Mouse (Mus musculus): Measurements from ENCODE around the gene Adcy6.

Adcy6 gene

GRCm38 (mm10) chr15:98614971-98615370 lies 5.1 kb upstream of the Adcy6 start:
- TF ChIP-seq GATA4 (IDR thresholded peaks at IDR 0.05; ENCODE audit: insufficient replicate concordance, low read length), result no peak

GRCm38 (mm10) chr15:98614551-98614950 lies 4.7 kb upstream of the Adcy6 start:
- no peak for TF ChIP-seq GATA4 (IDR thresholded peaks at IDR 0.05; ENCODE audit: insufficient replicate concordance, low read length)

GRCm38 (mm10) chr15:98612229-98612628 lies 2.4 kb upstream of the Adcy6 start:
- TF ChIP-seq GATA4 (IDR thresholded peaks at IDR 0.05; ENCODE audit: insufficient replicate concordance, low read length), result no peak

- no peak for TF ChIP-seq GATA4 (IDR thresholded peaks at IDR 0.05; ENCODE audit: insufficient replicate concordance, low read length)
Measured at GRCm38 (mm10) chr15:98610131-98610633, 306 bp upstream of the Adcy6 start.

- no peak for TF ChIP-seq GATA4 (IDR thresholded peaks at IDR 0.05; ENCODE audit: insufficient replicate concordance, low read length)
Measured at GRCm38 (mm10) chr15:98608784-98609250, 1.1 kb downstream of the Adcy6 start.

DNA sequence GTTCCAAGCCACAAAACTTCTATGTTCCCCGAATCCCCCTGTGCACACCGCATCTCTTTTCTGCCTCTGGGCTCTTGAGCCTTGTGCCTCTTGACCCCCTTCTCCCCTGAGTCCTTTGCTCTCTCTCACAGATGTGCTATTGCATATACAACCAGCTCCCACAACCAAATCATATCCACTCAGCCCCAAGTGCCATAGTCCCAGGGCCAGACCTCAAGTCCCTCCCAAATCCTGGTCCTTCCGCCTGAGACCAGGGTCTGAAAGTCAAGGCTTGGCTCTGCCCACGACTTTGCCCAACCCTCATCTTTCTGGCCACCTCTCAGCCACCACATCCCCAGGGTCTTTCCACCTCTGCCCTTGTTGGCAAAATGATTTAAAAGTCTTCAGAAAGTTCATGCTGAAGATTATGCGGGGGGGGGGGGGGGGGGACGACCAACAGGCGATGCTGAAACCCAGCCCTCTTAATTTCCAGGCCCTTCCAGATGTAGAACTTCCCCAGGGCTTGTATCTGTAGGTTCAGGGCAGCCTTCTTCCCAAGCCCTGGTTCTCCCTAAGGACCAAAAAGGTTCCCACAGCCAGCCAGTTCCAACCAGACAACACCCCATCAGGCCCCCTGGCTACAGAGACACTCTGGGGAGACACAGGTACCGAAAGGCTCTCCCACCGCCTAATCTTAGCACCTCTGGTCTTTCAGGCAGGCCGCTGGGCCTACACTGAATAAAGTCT lies 1.7 kb downstream of the Adcy6 start:
- TF ChIP-seq GATA4 (IDR thresholded peaks at IDR 0.05; ENCODE audit: insufficient replicate concordance, low read length), result no peak

- TF ChIP-seq GATA4 (IDR thresholded peaks at IDR 0.05; ENCODE audit: insufficient replicate concordance, low read length), result peak; percentile 95; the same call in 1 of the 2 replicates
Measured at GRCm38 (mm10) chr15:98607557-98607956, 2.3 kb downstream of the Adcy6 start.

GRCm38 (mm10) chr15:98606739-98607138 lies 3.1 kb downstream of the Adcy6 start:
- TF ChIP-seq GATA4 (IDR thresholded peaks at IDR 0.05; ENCODE audit: insufficient replicate concordance, low read length), result no peak

DNA sequence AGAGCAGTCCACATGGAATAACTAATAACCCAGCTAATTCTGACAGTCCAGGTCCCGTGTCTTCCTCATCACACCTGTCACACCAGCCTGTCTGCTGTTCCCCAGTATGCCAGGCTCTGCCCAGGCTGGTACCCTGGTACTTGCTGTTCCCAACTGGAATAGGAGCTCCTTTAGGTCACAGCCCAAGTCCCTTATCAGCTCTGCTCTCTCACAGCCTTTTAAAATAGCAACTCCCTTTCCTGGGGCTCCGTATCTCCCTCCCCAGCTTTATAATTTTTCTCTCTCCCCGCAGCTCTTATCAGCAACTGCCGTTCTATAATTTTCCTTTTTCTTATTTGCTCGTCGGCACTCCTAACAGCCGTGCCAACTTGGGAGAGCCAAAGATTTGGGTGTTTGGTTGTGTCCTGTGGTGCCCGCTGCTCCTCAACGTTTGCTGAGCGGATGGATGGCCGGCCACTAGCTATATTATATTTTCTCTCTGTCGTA lies 3.8 kb downstream of the Adcy6 start:
- peak; percentile 78; the same call in 1 of the 2 replicates for TF ChIP-seq GATA4 (IDR thresholded peaks at IDR 0.05; ENCODE audit: insufficient replicate concordance, low read length)

DNA sequence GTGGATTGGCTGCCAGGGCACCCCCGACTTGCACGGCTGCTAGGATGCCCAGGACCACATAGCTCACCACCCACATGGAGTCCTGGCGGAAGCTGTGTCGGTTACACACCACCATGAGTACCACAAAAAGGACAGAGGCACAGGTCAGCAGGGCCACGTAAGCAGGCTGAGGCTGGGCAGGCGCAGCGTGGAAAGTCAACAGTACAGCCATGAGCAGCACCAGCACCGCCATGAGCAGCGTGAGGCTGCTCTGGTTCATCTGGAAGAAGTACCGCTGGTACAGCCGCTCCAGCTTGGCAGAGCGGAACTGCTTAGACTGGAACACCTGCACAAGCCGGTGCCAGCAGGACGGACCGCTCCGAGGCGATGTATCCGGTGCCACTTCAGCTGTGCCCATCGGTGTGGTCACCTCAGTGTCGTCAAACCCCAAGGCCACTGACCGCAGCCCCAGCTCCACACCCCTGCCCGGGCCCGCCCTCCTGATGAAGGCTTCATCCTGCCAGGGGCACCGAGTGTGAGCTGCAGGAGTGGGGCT lies 5.8 kb downstream of the Adcy6 start:
- TF ChIP-seq GATA4 (IDR thresholded peaks at IDR 0.05; ENCODE audit: insufficient replicate concordance, low read length), result no peak

GRCm38 (mm10) chr15:98602921-98603458 lies 6.9 kb downstream of the Adcy6 start:
- TF ChIP-seq GATA4 (IDR thresholded peaks at IDR 0.05; ENCODE audit: insufficient replicate concordance, low read length), result no peak

DNA sequence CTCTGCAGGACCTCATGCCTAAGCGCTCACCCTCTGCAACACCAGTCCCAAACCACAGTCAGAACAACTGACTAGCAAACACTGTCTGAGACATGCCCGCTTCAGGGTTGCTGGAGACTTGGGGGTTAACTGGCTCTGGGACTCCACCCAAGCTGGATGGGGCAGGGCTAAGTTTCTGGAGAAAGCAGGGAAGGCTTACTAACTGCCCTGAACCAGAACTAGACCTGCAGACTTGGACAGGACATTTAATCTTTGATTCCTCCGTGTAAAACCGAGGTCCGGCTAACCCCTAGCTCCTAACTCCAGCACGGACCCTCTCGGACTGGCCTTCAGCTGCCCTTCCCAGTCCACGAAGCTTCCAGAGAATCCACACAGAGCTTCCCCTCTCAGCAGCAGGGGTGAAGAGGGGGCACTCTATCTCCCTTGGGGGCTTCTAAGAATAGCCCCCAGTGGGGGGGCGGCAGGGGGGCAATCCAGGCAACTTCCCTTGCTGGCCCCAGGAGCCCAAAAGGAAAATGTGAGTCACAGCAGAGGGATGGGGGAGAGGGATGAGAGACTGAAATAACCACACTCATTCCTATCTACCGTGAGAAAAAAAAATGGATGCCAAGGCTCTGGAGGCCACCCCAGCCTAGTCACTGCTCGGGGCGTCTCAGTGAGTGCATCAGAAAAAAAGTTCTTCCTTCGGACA lies 7.5 kb downstream of the Adcy6 start:
- TF ChIP-seq GATA4 (IDR thresholded peaks at IDR 0.05; ENCODE audit: insufficient replicate concordance, low read length), result no peak

DNA sequence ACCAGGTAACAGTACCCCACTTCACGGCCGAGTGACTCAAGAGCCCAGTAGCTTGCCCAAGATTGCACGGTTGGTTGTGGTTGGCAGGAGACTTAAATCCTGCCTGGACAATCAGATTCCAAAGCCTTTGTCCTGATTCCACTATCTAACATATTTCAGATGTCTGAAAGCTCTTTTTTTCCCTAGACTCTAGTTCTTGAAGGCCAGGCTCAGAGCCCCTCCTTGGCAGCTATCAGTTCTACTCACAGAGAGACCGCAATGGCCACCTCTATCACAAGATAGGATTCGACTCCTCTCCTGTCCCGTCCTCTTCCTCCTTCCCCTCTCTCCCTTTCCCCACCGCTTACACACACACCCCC lies 8.1 kb downstream of the Adcy6 start:
- no peak for TF ChIP-seq GATA4 (IDR thresholded peaks at IDR 0.05; ENCODE audit: insufficient replicate concordance, low read length)

- no peak for TF ChIP-seq GATA4 (IDR thresholded peaks at IDR 0.05; ENCODE audit: insufficient replicate concordance, low read length)
Measured at GRCm38 (mm10) chr15:98600036-98600709, 9.7 kb downstream of the Adcy6 start.

- TF ChIP-seq GATA4 (IDR thresholded peaks at IDR 0.05; ENCODE audit: insufficient replicate concordance, low read length), result no peak
Measured at GRCm38 (mm10) chr15:98596609-98597008, 13.3 kb downstream of the Adcy6 start.
